Mouse (Mus musculus) G1E (cell line): ENCODE measurements around the gene Hdhd3.

Experiments
- CTCF ChIP-seq: IDR thresholded peaks from 2 replicates; pipeline ENCODE4 v1.5.1; 2012; ENCODE audit warnings: low read depth, low read length, inconsistent platforms, mixed read lengths
- GATA1 ChIP-seq: IDR thresholded peaks from 2 replicates; pipeline ENCODE4 v1.6.1; 2012; ENCODE audit warnings: borderline replicate concordance, low read length, inconsistent platforms, mixed read lengths
- TAL1 ChIP-seq: conservative IDR thresholded peaks from 2 replicates; pipeline ENCODE4 v1.6.1; 2012; ENCODE audit warnings: low read depth, low read length, inconsistent platforms, mixed read lengths

- TF ChIP-seq GATA1 (no peak), CTCF (no peak), TAL1 (no peak)
Observed at GRCm38 (mm10) chr4:62526256-62526655, 23.0 kb upstream of the Hdhd3 start.
